Mouse (Mus musculus): ENCODE results near the gene Cav3. TPM values are rescaled to one million over a fixed set of nuclear protein-coding genes. Genes with fewer than 3 reads are reported as not detected.

The Cav3 gene
- polyA plus RNA-seq, 1 experiment from 2014 or later, result not detected

- Histone ChIP-seq H3K36me3 (no peaks in the 10 kb centered on the region), H3K4me3 (replicated peaks) (no peak overlapping the region), H3K9ac (replicated peaks) (no peak overlapping the region), H3K4me2 (replicated peaks) (no peak overlapping the region), H3K27ac (no peak overlapping the region), H3K4me1 (replicated peaks) (peaks cover 8% of the 10 kb centered on the region), H3K9me3 (no peaks in the 10 kb centered on the region), H3K27me3 (peaks cover 35% of the 10 kb centered on the region)
- WGBS, result 11% methylated on average over 4 of the region's 4 CpGs
- ATAC-seq, result no peak
Observed at GRCm38 (mm10) chr6:112484316-112484715, 25.0 kb downstream of the Cav3 start.

GRCm38 (mm10) chr6:112487993-112488392 lies 28.7 kb downstream of the Cav3 start:
- H3K4me2 ChIP-seq (replicated peaks), result no peak overlapping the region
- 78% methylated on average over 5 of the region's 5 CpGs for WGBS
- H3K9me3 ChIP-seq, result no peaks in the 10 kb centered on the region
- no peak for ATAC-seq
- no peak overlapping the region for H3K27ac ChIP-seq
- H3K4me1 ChIP-seq (replicated peaks), result peaks cover 24% of the 10 kb centered on the region
- H3K36me3 ChIP-seq, result no peaks in the 10 kb centered on the region
- H3K27me3 ChIP-seq, result peaks cover 62% of the 10 kb centered on the region
- H3K4me3 ChIP-seq (replicated peaks), result no peak overlapping the region
- H3K9ac ChIP-seq (replicated peaks), result no peak overlapping the region

- Histone ChIP-seq H3K9me3 (no peaks in the 10 kb centered on the region), H3K4me1 (replicated peaks) (peaks cover 24% of the 10 kb centered on the region), H3K4me3 (replicated peaks) (peak overlapping the region; percentile 41), H3K36me3 (no peaks in the 10 kb centered on the region), H3K27ac (no peak overlapping the region), H3K9ac (replicated peaks) (peak overlapping the region; percentile 48; the same call in 1 of the 2 replicates), H3K27me3 (peaks cover 66% of the 10 kb centered on the region), H3K4me2 (replicated peaks) (peak overlapping the region; percentile 68)
- no peak for ATAC-seq
- WGBS, result 32% methylated on average over 24 of the region's 24 CpGs
Observed at GRCm38 (mm10) chr6:112488821-112489180, 29.5 kb downstream of the Cav3 start.

DNA sequence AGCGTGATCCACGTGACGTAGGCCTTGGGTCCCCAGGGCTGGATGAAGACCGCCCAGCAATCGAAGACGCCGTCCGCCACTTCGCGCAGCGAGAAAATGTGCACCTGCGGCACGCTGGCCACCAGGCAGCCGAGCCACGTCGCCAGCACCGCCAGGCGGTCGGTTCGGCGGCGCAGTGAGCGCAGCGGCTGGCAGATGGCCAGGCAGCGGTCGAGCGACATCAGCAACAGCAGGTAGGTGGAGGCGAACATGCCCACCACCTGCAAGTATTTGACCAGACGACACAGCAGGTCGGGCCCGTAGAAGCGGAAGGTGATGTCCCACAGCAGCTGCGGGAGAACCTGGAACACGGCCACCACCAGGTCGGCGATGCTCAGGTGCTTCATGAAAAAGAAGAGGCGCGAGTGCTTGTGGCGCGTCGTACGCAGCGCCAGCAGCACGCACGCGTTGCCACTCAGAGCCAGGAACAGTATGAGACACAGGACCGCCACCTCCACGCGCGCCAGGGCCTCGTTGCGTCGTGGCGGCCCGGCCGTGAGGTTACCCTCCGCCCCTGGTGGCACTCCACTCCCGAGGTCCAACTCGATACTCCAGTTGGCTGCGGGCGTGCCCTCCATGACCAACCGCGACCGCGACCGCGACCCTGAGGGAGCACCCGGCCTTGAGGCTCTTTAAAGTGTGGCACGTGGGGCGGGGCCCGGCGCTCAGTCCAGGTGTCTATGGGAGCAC lies 30.0 kb downstream of the Cav3 start:
- WGBS, result 5% methylated on average over 71 of the region's 72 CpGs

GRCm38 (mm10) chr6:112489910-112490559 lies 30.7 kb downstream of the Cav3 start, which contains the start of gene Oxtr:
Oxtr (minus strand) TSS chr6:112489943.
- Histone ChIP-seq H3K4me1 (replicated peaks) (peaks cover 24% of the 10 kb centered on the region), H3K9me3 (no peaks in the 10 kb centered on the region), H3K36me3 (no peaks in the 10 kb centered on the region), H3K27ac (no peak within 1 kb of the TSS), H3K4me3 (replicated peaks) (peak within 1 kb of the TSS; percentile 41), H3K27me3 (peaks cover 66% of the 10 kb centered on the region), H3K4me2 (replicated peaks) (peak within 1 kb of the TSS; percentile 68), H3K9ac (replicated peaks) (peak within 1 kb of the TSS; percentile 54; the same call in 1 of the 2 replicates)
- peak; percentile 6; the same call in 1 of the 2 replicates for ATAC-seq
- WGBS, result 6% methylated on average over 24 of the region's 24 CpGs

More for the DNA sequence above, 30.0 kb downstream of the Cav3 start:
- H3K4me1 ChIP-seq (replicated peaks), result peaks cover 24% of the 10 kb centered on the region
- H3K9ac ChIP-seq (replicated peaks), result peak overlapping the region; percentile 48; the same call in 1 of the 2 replicates
- no peaks in the 10 kb centered on the region for H3K9me3 ChIP-seq
- H3K27ac ChIP-seq, result no peak overlapping the region
- H3K4me3 ChIP-seq (replicated peaks), result peak overlapping the region; percentile 41
- H3K4me2 ChIP-seq (replicated peaks), result peak overlapping the region; percentile 68
- H3K36me3 ChIP-seq, result no peaks in the 10 kb centered on the region
- H3K27me3 ChIP-seq, result peaks cover 66% of the 10 kb centered on the region
- ATAC-seq, result peak; percentile 53

GRCm38 (mm10) chr6:112490625-112491242 lies 31.4 kb downstream of the Cav3 start:
- peak overlapping the region; percentile 54; the same call in 1 of the 2 replicates for H3K9ac ChIP-seq (replicated peaks)
- H3K27me3 ChIP-seq, result peaks cover 63% of the 10 kb centered on the region
- H3K36me3 ChIP-seq, result no peaks in the 10 kb centered on the region
- H3K27ac ChIP-seq, result no peak overlapping the region
- peak overlapping the region; percentile 41 for H3K4me3 ChIP-seq (replicated peaks)
- H3K9me3 ChIP-seq, result no peaks in the 10 kb centered on the region
- peak overlapping the region; percentile 68 for H3K4me2 ChIP-seq (replicated peaks)
- peak; percentile 63 for ATAC-seq
- WGBS, result 2% methylated on average over 35 of the region's 35 CpGs
- peaks cover 24% of the 10 kb centered on the region for H3K4me1 ChIP-seq (replicated peaks)

DNA sequence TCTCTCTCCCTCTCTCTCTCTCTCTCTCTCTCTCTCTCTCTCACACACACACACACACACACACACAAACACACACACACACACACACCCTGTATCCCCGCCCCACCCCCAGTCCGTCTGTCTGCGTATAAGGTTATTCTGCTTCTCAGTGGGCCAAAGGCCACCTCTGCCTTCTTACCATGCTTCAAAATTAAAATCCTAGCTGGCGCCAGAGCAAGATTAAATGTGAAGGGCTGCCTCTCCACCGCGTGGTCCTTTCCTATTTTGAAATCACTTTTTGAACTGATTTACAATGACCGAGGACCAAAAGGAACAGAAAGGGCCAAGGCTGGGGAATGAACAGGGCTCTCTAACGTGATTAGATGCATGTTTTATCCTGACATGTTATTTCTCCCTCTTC lies 32.2 kb downstream of the Cav3 start:
- Histone ChIP-seq H3K9ac (replicated peaks) (no peak overlapping the region), H3K4me1 (replicated peaks) (peaks cover 24% of the 10 kb centered on the region), H3K9me3 (no peaks in the 10 kb centered on the region), H3K4me3 (replicated peaks) (no peak overlapping the region), H3K27me3 (peaks cover 62% of the 10 kb centered on the region), H3K4me2 (replicated peaks) (no peak overlapping the region), H3K36me3 (no peaks in the 10 kb centered on the region), H3K27ac (no peak overlapping the region)
- no peak for ATAC-seq
- 65% methylated on average over 8 of the region's 8 CpGs for WGBS

GRCm38 (mm10) chr6:112492656-112493055 lies 33.4 kb downstream of the Cav3 start:
- 84% methylated on average over 6 of the region's 6 CpGs for whole genome bisulfite sequencing
- Histone ChIP-seq H3K9me3 (no peaks in the 10 kb centered on the region), H3K9ac (replicated peaks) (no peak overlapping the region), H3K36me3 (no peaks in the 10 kb centered on the region), H3K4me3 (replicated peaks) (no peak overlapping the region), H3K4me2 (replicated peaks) (no peak overlapping the region), H3K27me3 (peaks cover 51% of the 10 kb centered on the region), H3K4me1 (replicated peaks) (peaks cover 24% of the 10 kb centered on the region), H3K27ac (no peak overlapping the region)
- no peak for ATAC-seq

GRCm38 (mm10) chr6:112493371-112493770 lies 34.1 kb downstream of the Cav3 start:
- Histone ChIP-seq H3K4me1 (replicated peaks) (peaks cover 24% of the 10 kb centered on the region), H3K9me3 (no peaks in the 10 kb centered on the region), H3K36me3 (no peaks in the 10 kb centered on the region), H3K27ac (no peak overlapping the region), H3K9ac (replicated peaks) (no peak overlapping the region), H3K4me2 (replicated peaks) (no peak overlapping the region), H3K4me3 (replicated peaks) (no peak overlapping the region), H3K27me3 (peaks cover 44% of the 10 kb centered on the region)
- ATAC-seq, result no peak
- WGBS, result 90% methylated on average over 9 of the region's 9 CpGs

GRCm38 (mm10) chr6:112494620-112495081 lies 35.3 kb downstream of the Cav3 start:
- peaks cover 31% of the 10 kb centered on the region for H3K27me3 ChIP-seq
- no peak overlapping the region for H3K9ac ChIP-seq (replicated peaks)
- no peak overlapping the region for H3K4me2 ChIP-seq (replicated peaks)
- ATAC-seq, result no peak
- no peak overlapping the region for H3K27ac ChIP-seq
- 52% methylated on average over 10 of the region's 10 CpGs for WGBS
- H3K9me3 ChIP-seq, result no peaks in the 10 kb centered on the region
- peaks cover 12% of the 10 kb centered on the region for H3K4me1 ChIP-seq (replicated peaks)
- no peak overlapping the region for H3K4me3 ChIP-seq (replicated peaks)
- no peaks in the 10 kb centered on the region for H3K36me3 ChIP-seq

- whole genome bisulfite sequencing, result 62% methylated on average over 4 of the region's 4 CpGs
- H3K27ac ChIP-seq, result no peak overlapping the region
- peaks cover 28% of the 10 kb centered on the region for H3K27me3 ChIP-seq
- H3K4me2 ChIP-seq (replicated peaks), result no peak overlapping the region
- no peak for ATAC-seq
- H3K9me3 ChIP-seq, result no peaks in the 10 kb centered on the region
- H3K36me3 ChIP-seq, result no peaks in the 10 kb centered on the region
- no peak overlapping the region for H3K4me3 ChIP-seq (replicated peaks)
- H3K9ac ChIP-seq (replicated peaks), result no peak overlapping the region
- H3K4me1 ChIP-seq (replicated peaks), result peaks cover 6% of the 10 kb centered on the region
Observed at GRCm38 (mm10) chr6:112495219-112495618, 35.9 kb downstream of the Cav3 start.
